In the genomic region with DNA sequence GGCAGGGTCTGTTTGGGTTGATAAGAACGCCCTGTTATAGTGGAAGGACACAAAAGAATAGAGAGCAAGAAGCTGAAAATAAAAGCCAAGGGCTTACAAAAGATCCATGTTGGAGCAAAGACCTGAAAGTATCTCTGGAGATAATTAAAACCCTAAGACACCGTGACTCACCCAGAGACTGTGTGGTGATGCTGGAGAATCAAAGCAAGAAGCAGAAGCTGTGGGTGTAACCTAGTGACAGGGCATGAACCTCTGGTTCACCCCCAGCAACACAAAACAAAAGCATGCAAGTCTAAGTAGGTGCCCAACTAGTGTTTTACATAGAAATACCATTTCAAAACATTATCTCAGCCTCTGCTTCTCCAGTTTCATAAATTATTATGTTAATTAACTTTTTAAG, we compare ENCODE assay signal across 26 mouse cellular contexts.
A peak's percentile ranks its signal among the peaks of the same experiment; 100 is the strongest.
DNase-seq lines count a peak whose midpoint lies in the region; ATAC-seq and TF ChIP-seq lines count a peak whose summit lies in the region.
"Had no signal": no experiment of that assay in that cellular context is flagged by ENCODE, and none has a peak within 500 bp of the region (broad histone marks: within the 10 kb centered on the region; RNA-seq: fewer than 3 reads in every experiment).

No protein-coding gene starts in this region.

- H3K27ac ChIP-seq in heart, embryonic 11.5 days (ENCODE audit: low read depth, low read length), result 0 out of 2 replicates have a peak overlapping the region, but pooled peaks have one; percentile 24
- peak overlapping the region; percentile 73 for H3K27ac ChIP-seq in heart, postnatal 0 days (ENCODE audit: low read depth)
- peak overlapping the region; percentile 90 for H3K27ac ChIP-seq in small intestine, adult 2 months (ENCODE audit: insufficient read depth, low read depth, low read length)
- H3K27ac ChIP-seq: forebrain, embryonic 10.5 days; hindbrain, embryonic 14.5 days; limb, embryonic 10.5 days; liver, embryonic 15.5 days; midbrain, embryonic 13.5 days; neural tube, embryonic 12.5 days; stomach, embryonic 15.5 days had no signal

- H3K9me3 ChIP-seq in heart, embryonic 11.5 days (replicated peaks; ENCODE audit: control insufficient read depth, low read length), result no peaks in the 10 kb centered on the region
- no peaks in the 10 kb centered on the region for H3K9me3 ChIP-seq in heart, postnatal 0 days (replicated peaks; ENCODE audit: control insufficient read depth, low read length)
- H3K9me3 ChIP-seq: limb, embryonic 10.5 days; liver, embryonic 15.5 days; midbrain, embryonic 13.5 days; stomach, embryonic 15.5 days had no signal

- ATAC-seq in heart, embryonic 11.5 days (replicated peaks; ENCODE audit: insufficient number of reproducible peaks, low FRiP score, low TSS enrichment), result no peak
- no peak for ATAC-seq in heart, postnatal 0 days (ENCODE audit: insufficient read depth, low read depth)
- ATAC-seq: forebrain, embryonic 16.5 days; inflammation-experienced regulatory T-cells, adult 6 months; midbrain, embryonic 13.5 days had no signal

- TF ChIP-seq EP300 in heart, postnatal 0 days (IDR thresholded peaks at IDR 0.05; ENCODE audit: low read depth), result no peak

- DNase-seq in heart, adult 9 months (ENCODE audit: low spot score in 2 of 2), result no peak
- DNase-seq in heart, postnatal 0 days (ENCODE audit: low spot score), result no peak
- DNase-seq in heart, adult 18-20 months, result no peak
- peak; percentile 44 for DNase-seq in 3T3-L1 (ENCODE audit: low read depth, low spot score)
- DNase-seq in spleen, postnatal 4 days (ENCODE audit: low spot score in 2 of 2), result no peak
- DNase-seq: adrenal gland, adult 8-10 months; cerebellum, adult 18-20 months; cerebellum, postnatal 14 days; gastrocnemius, postnatal 10 days; kidney, adult 8-10 months; kidney, postnatal 10 days; liver; retina, postnatal 1 day; right cerebral cortex, postnatal 25 days had no signal

- no peak overlapping the region for H3K4me3 ChIP-seq in heart, embryonic 11.5 days (ENCODE audit: low read depth, low read length)
- no peak overlapping the region for H3K4me3 ChIP-seq in heart, postnatal 0 days (ENCODE audit: low read depth, low read length)
- H3K4me3 ChIP-seq in small intestine, adult 2 months (ENCODE audit: low read depth, low read length), result no peak overlapping the region
- H3K4me3 ChIP-seq: forebrain, embryonic 10.5 days; limb, embryonic 10.5 days; liver, embryonic 15.5 days; megakaryocyte, embryonic 14.5 days; midbrain, embryonic 13.5 days; neural tube, embryonic 12.5 days; stomach, embryonic 15.5 days had no signal

- H3K36me3 ChIP-seq in heart, embryonic 11.5 days (ENCODE audit: control insufficient read depth, insufficient read depth, low read length), result no peaks in the 10 kb centered on the region
- H3K36me3 ChIP-seq in heart, postnatal 0 days (replicated peaks; ENCODE audit: control insufficient read depth, insufficient read depth, low read length), result no peaks in the 10 kb centered on the region
- no peaks in the 10 kb centered on the region for H3K36me3 ChIP-seq in small intestine, adult 2 months (ENCODE audit: control insufficient read depth, insufficient read depth, low read length)
- H3K36me3 ChIP-seq: limb, embryonic 10.5 days; liver, embryonic 15.5 days; midbrain, embryonic 13.5 days; neural tube, embryonic 12.5 days; stomach, embryonic 15.5 days had no signal

- peaks cover 9% of the 10 kb centered on the region for H3K4me1 ChIP-seq in heart, embryonic 11.5 days (ENCODE audit: control insufficient read depth, insufficient read depth, low read length)
- H3K4me1 ChIP-seq in heart, postnatal 0 days (ENCODE audit: control insufficient read depth, insufficient read depth), result peaks cover 9% of the 10 kb centered on the region; the same call in 1 of the 2 replicates
- H3K4me1 ChIP-seq in small intestine, adult 2 months (ENCODE audit: control insufficient read depth, insufficient read depth, insufficient read length, low read length), result peaks cover 13% of the 10 kb centered on the region
- H3K4me1 ChIP-seq: limb, embryonic 10.5 days; liver, embryonic 15.5 days; megakaryocyte, embryonic 14.5 days; midbrain, embryonic 13.5 days; neural tube, embryonic 12.5 days; stomach, embryonic 15.5 days had no signal

- no peak for TF ChIP-seq CTCF in heart, postnatal 0 days (IDR thresholded peaks at IDR 0.05; ENCODE audit: low read depth)
- TF ChIP-seq CTCF in small intestine, adult 2 months (IDR thresholded peaks at IDR 0.05; ENCODE audit: extremely low read depth, insufficient read length, insufficient replicate concordance, low read depth, low read length), result no peak

- no peak overlapping the region for H3K4me2 ChIP-seq in heart, embryonic 11.5 days
- no peak overlapping the region for H3K4me2 ChIP-seq in heart, postnatal 0 days (ENCODE audit: low read depth, low read length)
- H3K4me2 ChIP-seq: hindbrain, embryonic 14.5 days; liver, embryonic 15.5 days; midbrain, embryonic 13.5 days; neural tube, embryonic 12.5 days; stomach, embryonic 15.5 days had no signal

- H3K27me3 ChIP-seq in heart, embryonic 11.5 days (ENCODE audit: control insufficient read depth, insufficient read depth, low read length), result no peaks in the 10 kb centered on the region
- no peaks in the 10 kb centered on the region for H3K27me3 ChIP-seq in heart, postnatal 0 days (ENCODE audit: control insufficient read depth, insufficient read depth, low read length)
- H3K27me3 ChIP-seq in small intestine, adult 2 months (ENCODE audit: control insufficient read depth, insufficient read depth, low read length), result no peaks in the 10 kb centered on the region
- H3K27me3 ChIP-seq: liver, embryonic 15.5 days; megakaryocyte, embryonic 14.5 days; midbrain, embryonic 13.5 days; neural tube, embryonic 12.5 days; stomach, embryonic 15.5 days had no signal

- WGBS in heart, embryonic 11.5 days (ENCODE audit: insufficient replicate concordance), result 32% methylated on average over 2 of the region's 2 CpGs
- WGBS in heart, postnatal 0 days, result 33% methylated on average over 2 of the region's 2 CpGs
- WGBS in small intestine, adult 2 months, result 56% methylated on average over 2 of the region's 2 CpGs

- no peak overlapping the region for H3K9ac ChIP-seq in heart, embryonic 11.5 days (ENCODE audit: low read depth, low read length)
- H3K9ac ChIP-seq in heart, postnatal 0 days (replicated peaks; ENCODE audit: low read depth, low read length), result no peak overlapping the region
- H3K9ac ChIP-seq: hindbrain, embryonic 14.5 days; liver, embryonic 15.5 days; midbrain, embryonic 13.5 days; neural tube, embryonic 12.5 days; stomach, embryonic 15.5 days had no signal

- no peak for TF ChIP-seq POLR2A in small intestine, adult 2 months (IDR thresholded peaks at IDR 0.05; ENCODE audit: low read depth, low read length)

Comparison
In these comparisons a context has a peak if more than half of its experiments do, and no peak if none do; other contexts are left out.
1. H3K27ac ChIP-seq: peak in every context shown above with its lines; median percentile 90 in small intestine, adult 2 months; 73 in heart, postnatal 0 days; 24 in heart, embryonic 11.5 days.